In genomic region chr12:44269311-44269831, GRCm38 (mm10) we compare ENCODE assay signal across 8 mouse cellular contexts. TPM values are rescaled to one million over a fixed set of nuclear protein-coding genes. Genes with fewer than 3 reads are reported as not detected.
A peak's percentile ranks its signal among the peaks of the same experiment; 100 is the strongest.
DNase-seq lines count a peak whose midpoint lies in the region; ATAC-seq and TF ChIP-seq lines count a peak whose summit lies in the region.

No protein-coding gene starts in this region.

- H3K36me3 ChIP-seq in forebrain, embryonic 14.5 days (ENCODE audit: control insufficient read depth, insufficient read depth, low read length) = 0 out of 2 replicates have a peak, but pooled peaks cover 3% of the 10 kb centered on the region
- H3K36me3 ChIP-seq in hindbrain, embryonic 10.5 days = no peaks in the 10 kb centered on the region

- H3K27me3 ChIP-seq in forebrain, embryonic 14.5 days (replicated peaks; ENCODE audit: control insufficient read depth, insufficient read depth, low read length) = no peaks in the 10 kb centered on the region
- no peaks in the 10 kb centered on the region for H3K27me3 ChIP-seq in hindbrain, embryonic 10.5 days (ENCODE audit: insufficient read depth, poor library complexity, severe bottlenecking)

- no peaks in the 10 kb centered on the region; the same call in 1 of the 2 replicates for H3K4me1 ChIP-seq in bone marrow, adult 2 months (ENCODE audit: control insufficient read depth, insufficient read depth, low read length)
- 0 out of 2 replicates have a peak, but pooled peaks cover 3% of the 10 kb centered on the region for H3K4me1 ChIP-seq in forebrain, embryonic 14.5 days (ENCODE audit: control insufficient read depth, insufficient read depth, low read length)
- peaks cover 11% of the 10 kb centered on the region for H3K4me1 ChIP-seq in hindbrain, embryonic 10.5 days (replicated peaks)

- peak overlapping the region; percentile 92 for H3K4me3 ChIP-seq in bone marrow, adult 2 months (replicated peaks; ENCODE audit: control insufficient read depth, low read depth, low read length)
- H3K4me3 ChIP-seq in forebrain, embryonic 14.5 days (ENCODE audit: low read depth, low read length) = peak overlapping the region; percentile 83
- peak overlapping the region; percentile 78 for H3K4me3 ChIP-seq in hindbrain, embryonic 10.5 days
- H3K4me3 ChIP-seq in left cerebral cortex, adult 2 months = peak overlapping the region; percentile 68

- H3K27ac ChIP-seq in bone marrow, adult 2 months (ENCODE audit: control insufficient read depth, insufficient read depth, low read depth, low read length, poor library complexity) = peak overlapping the region; percentile 97
- H3K27ac ChIP-seq in forebrain, embryonic 14.5 days (ENCODE audit: low read depth, low read length) = peak overlapping the region; percentile 98
- peak overlapping the region; percentile 96 for H3K27ac ChIP-seq in hindbrain, embryonic 10.5 days
- H3K27ac ChIP-seq in left cerebral cortex, adult 2 months = peak overlapping the region; percentile 95

- no peak for TF ChIP-seq POLR2A in bone marrow, adult 2 months (IDR thresholded peaks at IDR 0.05; ENCODE audit: borderline replicate concordance, control insufficient read depth, low read depth, low read length)

- no peak for TF ChIP-seq CTCF in bone marrow, adult 2 months (IDR thresholded peaks at IDR 0.05; ENCODE audit: control insufficient read depth, insufficient read depth, low read length)
- TF ChIP-seq CTCF in left cerebral cortex, adult 2 months (IDR thresholded peaks at IDR 0.05) = peak; percentile 3; the same call in 1 of the 2 replicates

- H3K9ac ChIP-seq in forebrain, embryonic 14.5 days (ENCODE audit: low read length) = peak overlapping the region; percentile 85

- H3K9me3 ChIP-seq in forebrain, embryonic 14.5 days (replicated peaks; ENCODE audit: control insufficient read depth, low read length) = no peaks in the 10 kb centered on the region
- no peaks in the 10 kb centered on the region for H3K9me3 ChIP-seq in hindbrain, embryonic 10.5 days

- peak; percentile 91 for ATAC-seq in forebrain, embryonic 14.5 days
- peak; percentile 65 for ATAC-seq in megakaryocyte, adult 5-6 weeks (ENCODE audit: poor library complexity, severe bottlenecking)

- peak overlapping the region; percentile 64 for H3K4me2 ChIP-seq in forebrain, embryonic 14.5 days (ENCODE audit: low read length)

- WGBS in bone marrow, adult 2 months = under 1% methylated on average over 44 of the region's 46 CpGs
- WGBS in forebrain, embryonic 14.5 days = under 1% methylated on average over 44 of the region's 46 CpGs
- WGBS in hindbrain, embryonic 10.5 days = under 1% methylated on average over 46 of the region's 46 CpGs

- intact Hi-C loops in left cerebral cortex, adult 2 months (cut with DNase I) = loop anchor here (1.0 kb wide), 1 partner anchor 59 kb away; the partner anchor contains the start of gene Dnajb9

- peak; percentile 92 to 94 for DNase-seq in cerebellum, postnatal 10 days
- DNase-seq in cerebellum, adult 8-10 months = no peak
- peak; percentile 83 for DNase-seq in forebrain, embryonic 14.5 days (ENCODE audit: low spot score)
- DNase-seq in hindbrain, embryonic 10.5 days (ENCODE audit: low spot score) = peak; percentile 90
- peak in 1 of 2 experiments; percentile 66 for DNase-seq in left cerebral cortex, adult 2 months (ENCODE audit: extremely low spot score in 1 of 2, low spot score in 2 of 2)
- DNase-seq in right cerebral cortex, postnatal 14 days = peak; percentile 69

RNA-seq across cellular contexts. Expression of gene Pnpla8, which starts 48.2 kb away (rescaled TPM):
- polyA plus RNA-seq in bone marrow, adult 2 months (2011; ENCODE audit: insufficient read depth, insufficient read length, low replicate concordance, missing spikeins) = 8.9 and 13.2 TPM in 2 replicates
- polyA plus RNA-seq in forebrain, embryonic 14.5 days (2014; fragmentation: Nextera tagmentation; extraction: Ambion mirVana) = 133 and 158 TPM in 2 replicates
- polyA plus RNA-seq in hindbrain, embryonic 10.5 days (2016; fragmentation: Nextera tagmentation; extraction: Ambion mirVana) = 46.0 and 53.0 TPM in 2 replicates
- 100 to 1,000 TPM; 134 to 149 TPM for total RNA-seq in left cerebral cortex, adult 2 months (2021)
- total RNA-seq in megakaryocyte, adult 5-6 weeks (2015) = 49.2 and 52.5 TPM in 2 replicates
- total RNA-seq in megakaryocyte, adult 5-6 weeks (2017) = 39.6 and 48.4 TPM in 2 replicates

RNA-seq across cellular contexts. Expression of gene Dnajb9, which starts 59.2 kb away (rescaled TPM):
- 3.1 and 9.4 TPM in 2 replicates for polyA plus RNA-seq in bone marrow, adult 2 months (2011; ENCODE audit: insufficient read depth, insufficient read length, low replicate concordance, missing spikeins)
- polyA plus RNA-seq in forebrain, embryonic 14.5 days (2014; fragmentation: Nextera tagmentation; extraction: Ambion mirVana) = 36.3 and 39.2 TPM in 2 replicates
- 18.0 and 20.0 TPM in 2 replicates for polyA plus RNA-seq in hindbrain, embryonic 10.5 days (2016; fragmentation: Nextera tagmentation; extraction: Ambion mirVana)
- 10 to 100 TPM; 42.6 to 42.9 TPM for total RNA-seq in left cerebral cortex, adult 2 months (2021)
- 63.7 and 74.8 TPM in 2 replicates for total RNA-seq in megakaryocyte, adult 5-6 weeks (2015)
- total RNA-seq in megakaryocyte, adult 5-6 weeks (2017) = 45.4 and 55.9 TPM in 2 replicates

RNA-seq across cellular contexts. Expression of gene Nrcam, which starts 59.3 kb away (rescaled TPM):
- polyA plus RNA-seq in bone marrow, adult 2 months (2011; ENCODE audit: insufficient read depth, insufficient read length, low replicate concordance, missing spikeins) = 0.32 TPM in 1 of 2 replicates, not detected in the other
- 87.6 and 113 TPM in 2 replicates for polyA plus RNA-seq in forebrain, embryonic 14.5 days (2014; fragmentation: Nextera tagmentation; extraction: Ambion mirVana)
- 24.2 and 46.9 TPM in 2 replicates for polyA plus RNA-seq in hindbrain, embryonic 10.5 days (2016; fragmentation: Nextera tagmentation; extraction: Ambion mirVana)
- total RNA-seq in left cerebral cortex, adult 2 months (2021) = 100 to 1,000 TPM; 515 to 517 TPM
- not detected in 2 replicates for total RNA-seq in megakaryocyte, adult 5-6 weeks (2015)
- total RNA-seq in megakaryocyte, adult 5-6 weeks (2017) = not detected in 2 replicates

Comparison
In these comparisons a context has a peak if more than half of its experiments do, and no peak if none do; other contexts are left out.
1. RNA of gene Nrcam, which starts 59.3 kb away (polyA plus RNA-seq): 87.6 to 113 TPM in forebrain, embryonic 14.5 days and 24.2 to 46.9 TPM in hindbrain, embryonic 10.5 days; 0.32 TPM in bone marrow, adult 2 months; every median in the first group is over 10 times any median in the second.
2. Peak in every context shown above with its lines, with median percentiles within 50 percentile points of each other: H3K27ac ChIP-seq and H3K4me3 ChIP-seq.